Mouse (Mus musculus): ENCODE data around the gene Mlf2. TPM values are rescaled to one million over a fixed set of nuclear protein-coding genes. Genes with fewer than 3 reads are reported as not detected.

Gene Mlf2
- polyA plus RNA-seq, 1 experiment = 186 TPM

DNA sequence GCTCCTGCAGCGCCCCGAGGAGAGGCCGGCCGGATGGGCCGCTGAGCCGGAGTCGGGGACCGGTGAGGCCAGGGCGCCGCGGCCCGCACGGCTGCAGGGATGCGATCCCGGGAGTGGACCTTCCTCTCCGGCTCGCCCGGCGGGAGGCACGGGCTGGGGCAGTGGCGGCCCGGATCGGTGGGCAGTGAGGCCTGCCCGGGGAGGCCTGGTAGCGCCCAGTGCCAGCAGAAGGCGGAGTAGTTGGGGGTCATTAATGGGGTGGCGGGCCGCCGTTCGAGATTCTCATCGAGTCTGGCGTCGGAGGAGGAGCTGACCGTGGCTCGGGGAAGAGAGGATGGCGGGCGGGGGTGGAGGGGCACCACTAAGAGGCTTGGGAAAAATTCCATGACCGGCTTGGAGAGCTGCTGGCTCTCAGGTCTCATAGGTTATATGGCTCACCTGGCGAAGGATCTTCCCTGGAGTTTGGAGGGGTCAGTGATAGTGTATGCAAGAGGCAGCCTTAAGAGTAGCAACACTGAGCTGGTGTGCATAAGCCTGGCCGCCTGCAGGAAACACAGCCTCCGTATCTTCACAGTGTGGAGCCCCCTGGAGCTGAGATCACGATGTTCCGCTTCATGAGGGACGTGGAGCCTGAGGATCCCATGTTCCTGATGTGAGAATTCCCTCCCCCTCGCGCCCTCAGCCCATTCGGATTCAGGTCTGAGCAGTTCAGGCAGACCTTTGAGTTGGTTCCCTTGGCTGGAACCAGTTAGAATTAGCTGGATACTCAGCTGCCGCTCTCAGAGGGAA, 533 bp downstream of the Mlf2 start:
- Histone ChIP-seq H3K4me1 (ENCODE audit: control insufficient read depth, insufficient read depth, low read length) (peaks cover 14% of the 10 kb centered on the region), H3K27ac (ENCODE audit: insufficient read depth, low read depth, low read length) (peak overlapping the region; percentile 73), H3K4me3 (ENCODE audit: insufficient read depth, low read length) (peak overlapping the region; percentile 91)
- TF ChIP-seq CTCF (IDR thresholded peaks at IDR 0.05; ENCODE audit: low read depth, low read length) (no peak), POLR2A (IDR thresholded peaks at IDR 0.05; ENCODE audit: borderline replicate concordance, low read depth, low read length) (no peak)

DNA sequence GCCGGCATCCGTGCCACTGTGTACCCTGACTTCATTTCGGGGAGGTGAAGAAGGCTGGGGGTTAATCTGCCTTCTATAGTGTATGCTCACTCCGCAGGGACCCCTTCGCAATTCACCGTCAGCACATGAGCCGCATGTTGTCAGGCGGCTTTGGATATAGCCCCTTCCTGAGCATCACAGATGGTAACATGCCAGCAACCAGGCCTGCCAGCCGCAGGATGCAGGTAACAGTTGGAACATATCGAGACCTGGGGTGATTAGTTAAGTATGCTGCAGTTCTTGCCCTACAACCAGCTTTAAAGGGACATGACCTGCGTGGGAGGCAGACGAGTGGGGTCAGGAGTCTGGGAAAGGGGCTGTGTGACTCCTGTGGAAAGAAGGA, 1.1 kb downstream of the Mlf2 start:
- peak overlapping the region; percentile 91 for H3K4me3 ChIP-seq (ENCODE audit: insufficient read depth, low read length)
- H3K4me1 ChIP-seq (ENCODE audit: control insufficient read depth, insufficient read depth, low read length) = peaks cover 14% of the 10 kb centered on the region
- no peak for TF ChIP-seq POLR2A (IDR thresholded peaks at IDR 0.05; ENCODE audit: borderline replicate concordance, low read depth, low read length)
- no peak for TF ChIP-seq CTCF (IDR thresholded peaks at IDR 0.05; ENCODE audit: low read depth, low read length)
- H3K27ac ChIP-seq (ENCODE audit: insufficient read depth, low read depth, low read length) = no peak overlapping the region

DNA sequence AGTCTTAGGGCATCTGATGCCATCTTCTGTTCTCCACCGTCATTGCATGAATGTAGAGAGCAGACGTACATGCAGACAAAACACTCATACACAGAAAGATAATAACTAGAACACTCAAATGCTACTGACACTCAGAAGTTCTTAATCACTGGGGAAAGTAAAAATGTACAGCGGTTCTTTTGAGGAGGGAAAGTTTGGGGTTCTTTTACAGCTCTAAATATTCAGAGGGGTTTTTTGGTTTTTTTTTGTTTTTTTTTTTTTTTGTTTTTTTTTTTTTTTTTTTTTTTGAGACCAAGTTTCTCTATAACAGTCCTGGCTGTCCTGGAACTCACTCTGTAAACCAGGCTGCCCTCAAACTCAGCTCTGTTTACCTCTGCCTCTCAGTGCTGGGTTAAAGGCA, 1.9 kb downstream of the Mlf2 start:
- no peak for TF ChIP-seq POLR2A (IDR thresholded peaks at IDR 0.05; ENCODE audit: borderline replicate concordance, low read depth, low read length)
- no peak for TF ChIP-seq CTCF (IDR thresholded peaks at IDR 0.05; ENCODE audit: low read depth, low read length)
- Histone ChIP-seq H3K4me1 (ENCODE audit: control insufficient read depth, insufficient read depth, low read length) (peaks cover 14% of the 10 kb centered on the region), H3K4me3 (ENCODE audit: insufficient read depth, low read length) (no peak overlapping the region), H3K27ac (ENCODE audit: insufficient read depth, low read depth, low read length) (no peak overlapping the region)

DNA sequence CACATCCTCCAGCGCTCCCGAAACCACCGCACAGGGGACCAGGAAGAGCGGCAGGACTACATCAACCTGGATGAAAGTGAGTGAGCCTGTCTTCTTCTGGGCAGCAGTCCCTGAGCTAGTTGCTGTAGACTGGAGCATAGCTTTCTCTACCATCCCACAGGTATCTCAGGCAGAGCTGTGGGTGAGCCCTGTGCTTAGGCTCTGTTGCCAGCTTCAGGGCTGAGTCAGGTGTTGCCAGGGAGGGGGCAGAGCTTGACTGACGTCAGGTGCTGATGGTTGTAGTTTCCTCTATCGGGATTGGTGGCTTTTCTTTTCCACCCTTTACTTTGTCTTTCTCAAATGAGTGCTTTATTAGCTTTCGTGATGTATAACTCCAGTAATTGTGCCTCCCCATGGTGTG, 3.5 kb downstream of the Mlf2 start:
- no peak overlapping the region for H3K4me3 ChIP-seq (ENCODE audit: insufficient read depth, low read length)
- no peak for TF ChIP-seq CTCF (IDR thresholded peaks at IDR 0.05; ENCODE audit: low read depth, low read length)
- TF ChIP-seq POLR2A (IDR thresholded peaks at IDR 0.05; ENCODE audit: borderline replicate concordance, low read depth, low read length) = no peak
- no peak overlapping the region for H3K27ac ChIP-seq (ENCODE audit: insufficient read depth, low read depth, low read length)
- H3K4me1 ChIP-seq (ENCODE audit: control insufficient read depth, insufficient read depth, low read length) = peaks cover 14% of the 10 kb centered on the region

DNA sequence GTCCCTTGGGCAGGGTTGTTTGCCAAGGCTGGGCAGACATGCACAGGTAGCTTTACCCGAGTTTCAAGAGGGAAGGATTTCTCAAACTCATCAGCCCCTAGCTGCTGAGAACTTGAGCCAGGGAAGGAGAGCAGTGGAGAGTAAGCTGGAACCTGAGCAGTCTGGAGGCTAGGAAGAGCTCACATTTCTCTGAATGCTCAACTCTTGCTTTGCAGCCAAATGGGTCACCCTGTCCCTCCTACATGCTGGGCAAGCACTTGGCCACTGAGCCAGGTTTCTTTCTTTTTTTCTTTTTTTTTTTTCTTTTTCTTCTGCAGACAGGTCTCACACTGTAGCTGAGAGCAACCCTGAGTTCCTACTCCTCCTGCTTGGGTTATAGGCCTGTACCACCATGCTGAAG, 5.5 kb downstream of the Mlf2 start:
- Histone ChIP-seq H3K4me3 (ENCODE audit: insufficient read depth, low read length) (no peak overlapping the region), H3K27ac (ENCODE audit: insufficient read depth, low read depth, low read length) (no peak overlapping the region), H3K4me1 (ENCODE audit: control insufficient read depth, insufficient read depth, low read length) (peaks cover 8% of the 10 kb centered on the region)
- TF ChIP-seq POLR2A (IDR thresholded peaks at IDR 0.05; ENCODE audit: borderline replicate concordance, low read depth, low read length) = no peak

DNA sequence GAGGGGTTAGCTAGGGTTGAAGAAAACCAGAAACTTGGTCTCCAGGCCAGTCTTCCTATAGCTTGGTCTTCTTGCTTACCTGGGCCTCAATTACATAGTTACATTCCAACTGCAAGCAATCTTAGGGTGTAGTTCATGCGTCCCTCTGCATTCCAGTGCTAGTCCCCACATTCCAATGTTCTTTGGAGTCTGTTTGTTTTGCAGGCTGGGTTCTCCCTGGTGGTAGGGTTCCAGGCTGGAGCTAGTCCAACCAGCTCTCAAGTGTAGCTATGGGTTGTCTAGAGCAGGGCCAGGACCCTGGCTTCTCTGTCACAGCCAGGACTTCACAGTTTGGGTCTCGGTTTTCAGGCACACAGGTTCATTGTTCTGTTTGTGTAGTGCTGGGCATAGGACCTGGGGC, 6.3 kb downstream of the Mlf2 start:
- TF ChIP-seq CTCF (IDR thresholded peaks at IDR 0.05; ENCODE audit: low read depth, low read length) (no peak), POLR2A (IDR thresholded peaks at IDR 0.05; ENCODE audit: borderline replicate concordance, low read depth, low read length) (no peak)
- no peak overlapping the region for H3K27ac ChIP-seq (ENCODE audit: insufficient read depth, low read depth, low read length)

DNA sequence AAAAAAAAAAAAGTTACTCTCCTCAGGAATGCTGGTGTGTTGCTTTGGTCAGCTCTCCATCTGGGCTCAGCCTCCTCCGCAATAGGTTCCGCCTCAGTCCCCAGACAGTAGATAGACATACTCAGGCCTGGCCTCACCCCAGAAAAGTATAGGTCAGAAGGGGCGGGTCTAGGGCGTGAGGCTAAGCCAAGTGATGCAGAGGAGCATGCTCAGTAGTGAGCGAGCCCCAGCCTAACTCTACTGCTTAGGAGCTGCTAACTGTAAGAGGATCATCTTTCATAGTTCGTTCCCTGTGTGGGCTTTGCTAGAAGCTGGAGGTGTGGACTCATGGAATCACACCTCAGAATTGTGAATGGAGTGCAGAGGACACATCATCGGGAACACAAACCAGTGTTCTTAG, 7.4 kb downstream of the Mlf2 start:
- no peak overlapping the region for H3K4me3 ChIP-seq (ENCODE audit: insufficient read depth, low read length)
- no peaks in the 10 kb centered on the region for H3K4me1 ChIP-seq (ENCODE audit: control insufficient read depth, insufficient read depth, low read length)
- TF ChIP-seq CTCF (IDR thresholded peaks at IDR 0.05; ENCODE audit: low read depth, low read length) (no peak), POLR2A (IDR thresholded peaks at IDR 0.05; ENCODE audit: borderline replicate concordance, low read depth, low read length) (no peak)
- H3K27ac ChIP-seq (ENCODE audit: insufficient read depth, low read depth, low read length) = no peak overlapping the region

More for the DNA sequence above, 6.3 kb downstream of the Mlf2 start:
- H3K4me3 ChIP-seq (ENCODE audit: insufficient read depth, low read length) = no peak overlapping the region
- peaks cover 3% of the 10 kb centered on the region for H3K4me1 ChIP-seq (ENCODE audit: control insufficient read depth, insufficient read depth, low read length)

DNA sequence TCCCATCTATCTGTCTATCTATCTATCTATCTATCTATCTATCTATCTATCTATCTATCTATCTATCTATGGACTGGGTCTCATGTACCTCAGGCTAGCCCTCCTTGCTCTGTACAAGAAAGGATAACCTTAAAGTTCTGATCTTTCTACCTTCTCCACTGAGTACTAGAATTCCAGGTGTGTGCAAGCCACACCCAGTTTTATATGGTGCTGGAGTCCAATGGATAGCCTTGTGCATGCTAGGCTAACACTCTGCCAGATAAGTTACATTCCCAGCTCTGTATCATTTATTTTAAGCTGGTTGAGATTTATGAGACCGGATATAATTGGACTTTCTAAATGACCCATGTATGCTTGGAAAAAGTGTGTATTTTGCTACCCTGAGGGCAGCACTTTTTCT, 10.5 kb downstream of the Mlf2 start:
- TF ChIP-seq POLR2A (IDR thresholded peaks at IDR 0.05; ENCODE audit: borderline replicate concordance, low read depth, low read length) = no peak
- no peak for TF ChIP-seq CTCF (IDR thresholded peaks at IDR 0.05; ENCODE audit: low read depth, low read length)
- no peaks in the 10 kb centered on the region for H3K4me1 ChIP-seq (ENCODE audit: control insufficient read depth, insufficient read depth, low read length)
- H3K4me3 ChIP-seq (ENCODE audit: insufficient read depth, low read length) = no peak overlapping the region
- no peak overlapping the region for H3K27ac ChIP-seq (ENCODE audit: insufficient read depth, low read depth, low read length)

DNA sequence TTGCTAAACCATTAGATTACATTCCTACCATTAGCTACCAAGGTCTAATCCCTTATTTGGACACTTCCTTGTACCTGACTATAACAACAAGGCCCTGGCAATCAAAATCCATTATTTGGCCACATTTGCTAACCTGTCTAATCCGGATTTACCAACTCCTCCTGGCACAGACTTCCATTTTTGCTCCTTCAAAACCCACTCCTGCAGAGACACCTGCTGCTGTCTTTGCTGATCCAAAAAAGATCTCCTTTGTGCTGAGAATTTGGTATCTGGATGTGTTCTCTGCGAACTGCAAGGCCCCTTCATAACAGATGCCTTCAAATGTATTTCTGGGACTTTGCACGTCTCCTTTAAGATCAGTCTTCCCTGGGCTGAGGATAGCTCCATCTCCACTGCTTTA, 12.3 kb downstream of the Mlf2 start:
- TF ChIP-seq POLR2A (IDR thresholded peaks at IDR 0.05; ENCODE audit: borderline replicate concordance, low read depth, low read length) = no peak
- Histone ChIP-seq H3K4me3 (ENCODE audit: insufficient read depth, low read length) (no peak overlapping the region), H3K4me1 (ENCODE audit: control insufficient read depth, insufficient read depth, low read length) (no peaks in the 10 kb centered on the region), H3K27ac (ENCODE audit: insufficient read depth, low read depth, low read length) (no peak overlapping the region)

DNA sequence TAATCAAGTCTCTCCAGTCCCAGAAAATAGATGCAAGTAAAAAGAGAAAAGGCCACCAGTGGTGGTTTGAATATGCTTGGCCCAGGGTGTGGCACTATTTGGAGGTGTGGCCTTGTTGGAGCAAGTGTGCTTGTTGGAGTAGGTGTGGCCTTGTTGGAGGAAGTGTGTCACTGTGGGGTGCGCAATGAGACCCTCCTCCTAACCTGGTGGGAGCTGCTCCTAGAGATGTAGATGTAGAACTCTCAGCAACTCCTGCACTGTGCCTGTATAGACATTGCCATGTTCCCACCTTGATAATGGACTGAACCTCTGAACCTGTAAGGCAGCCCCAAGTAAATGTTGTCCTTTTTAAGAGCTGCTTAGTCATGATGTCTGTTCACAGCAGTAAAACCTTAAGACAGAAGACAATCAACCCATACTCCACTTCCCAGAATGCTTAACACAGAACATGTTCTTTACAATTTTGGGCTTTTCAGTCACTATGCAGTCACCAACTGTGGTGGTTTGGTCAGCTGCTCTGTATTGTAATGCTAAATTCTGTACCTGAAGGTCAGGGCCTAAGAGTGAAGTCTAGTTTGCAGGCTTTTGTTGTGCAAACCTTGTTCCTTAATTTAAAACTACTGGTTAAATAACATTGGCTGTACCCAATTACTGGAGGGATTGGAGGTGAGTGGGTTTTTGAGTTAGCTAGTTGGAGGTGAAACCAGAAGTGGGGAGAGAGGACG, 23.0 kb downstream of the Mlf2 start:
- Histone ChIP-seq H3K27ac (ENCODE audit: insufficient read depth, low read depth, low read length) (no peak overlapping the region), H3K4me3 (ENCODE audit: insufficient read depth, low read length) (no peak overlapping the region), H3K4me1 (ENCODE audit: control insufficient read depth, insufficient read depth, low read length) (no peaks in the 10 kb centered on the region)
- TF ChIP-seq CTCF (IDR thresholded peaks at IDR 0.05; ENCODE audit: low read depth, low read length) (no peak), POLR2A (IDR thresholded peaks at IDR 0.05; ENCODE audit: borderline replicate concordance, low read depth, low read length) (no peak)

Measured in bone marrow macrophage, adult 2 months (primary cell).